Mouse (Mus musculus): ENCODE data around the gene Zkscan7.
A peak's percentile ranks its signal among the peaks of the same experiment; 100 is the strongest.
"Not testable (repeated sequence)": the region's sequence is repeated elsewhere in the genome, so short reads cannot be mapped to it uniquely, and the experiment has no call there.

The Zkscan7 gene

DNA sequence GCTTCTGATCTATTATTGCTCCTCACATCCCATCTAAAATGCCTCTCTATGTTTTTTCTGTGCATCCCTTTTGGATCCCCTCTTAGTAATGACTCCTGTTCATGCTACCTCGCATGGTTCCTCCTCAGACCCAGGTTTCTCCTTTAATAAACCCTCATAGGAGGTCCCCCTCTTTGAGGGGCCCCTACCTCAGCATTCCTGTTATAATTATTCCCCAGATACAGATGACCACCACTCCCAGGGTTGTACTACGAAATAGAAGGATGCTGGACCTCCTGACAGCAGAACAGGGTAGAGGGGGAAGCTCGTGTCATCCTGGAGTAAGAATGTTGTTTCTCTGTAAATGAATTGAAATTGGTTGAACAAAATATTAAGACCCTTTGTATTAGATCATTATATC, at the start of gene Zkscan7:
Zkscan7 (plus strand) TSS at position 301 of the 400 bp plus-strand sequence.
- no peak for DNase-seq (ENCODE audit: low spot score in 2 of 2)

DNA sequence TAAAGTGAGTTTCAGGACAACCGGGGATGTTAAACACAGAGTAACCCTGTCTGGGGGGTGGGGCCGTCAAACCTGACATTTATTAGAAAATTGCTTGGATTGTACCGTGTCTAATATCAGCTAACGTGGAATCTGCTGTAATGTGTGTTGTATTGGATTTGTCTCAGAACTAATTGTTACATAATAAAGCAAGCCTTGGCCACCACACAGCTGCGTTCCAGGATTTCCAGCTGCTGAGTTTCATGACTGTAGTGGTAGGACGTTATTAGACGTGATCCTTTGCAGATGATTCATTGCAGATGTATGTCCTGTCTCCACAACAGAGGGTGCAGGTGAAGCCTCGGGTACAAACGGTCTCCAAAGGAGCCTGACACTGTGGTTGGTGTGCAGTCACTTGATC, 49.4 kb upstream of the Zkscan7 start:
- no peak for DNase-seq (ENCODE audit: low spot score in 2 of 2)

DNA sequence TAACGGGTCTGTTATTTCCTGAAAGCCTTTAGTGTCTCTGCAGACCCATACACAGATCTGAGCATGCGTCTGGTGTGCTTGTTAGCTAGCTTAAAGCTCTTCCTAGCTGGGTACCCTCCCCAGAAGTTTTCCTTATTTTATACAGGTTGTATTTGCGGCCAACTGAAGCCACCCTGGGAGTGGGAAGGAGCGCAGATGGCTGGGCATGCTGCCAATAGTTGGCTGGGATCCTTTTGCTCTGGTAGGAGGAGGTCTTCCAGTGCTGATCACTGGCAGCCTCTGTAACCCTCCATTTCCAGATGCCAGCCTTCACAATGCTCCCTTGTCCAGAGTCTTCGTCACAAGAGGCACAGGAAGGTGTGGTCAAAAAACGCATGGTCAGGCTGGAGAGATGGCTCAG, 48.7 kb upstream of the Zkscan7 start:
- DNase-seq (ENCODE audit: low spot score in 2 of 2) = peak; percentile 20 to 67

DNA sequence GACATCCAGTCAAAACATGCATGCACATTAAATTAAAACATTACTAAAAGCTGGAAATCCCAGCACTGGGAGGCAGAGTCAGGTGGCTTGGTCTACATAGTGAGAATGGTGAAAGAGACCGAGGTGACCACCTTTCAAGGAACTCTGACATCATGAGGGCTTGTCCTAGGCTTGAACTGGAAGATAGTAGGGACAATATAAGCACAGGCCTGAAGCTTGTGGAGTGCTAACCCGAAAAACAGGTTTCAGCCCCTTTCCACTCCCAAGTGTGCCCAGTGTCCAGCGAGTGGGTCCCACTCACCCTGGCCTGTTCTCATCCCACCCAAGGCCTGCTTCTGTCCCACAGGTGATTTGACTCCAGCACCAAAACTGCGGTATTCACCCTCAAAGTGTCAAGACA, 48.3 kb upstream of the Zkscan7 start:
- DNase-seq (ENCODE audit: low spot score in 2 of 2) = no peak

DNA sequence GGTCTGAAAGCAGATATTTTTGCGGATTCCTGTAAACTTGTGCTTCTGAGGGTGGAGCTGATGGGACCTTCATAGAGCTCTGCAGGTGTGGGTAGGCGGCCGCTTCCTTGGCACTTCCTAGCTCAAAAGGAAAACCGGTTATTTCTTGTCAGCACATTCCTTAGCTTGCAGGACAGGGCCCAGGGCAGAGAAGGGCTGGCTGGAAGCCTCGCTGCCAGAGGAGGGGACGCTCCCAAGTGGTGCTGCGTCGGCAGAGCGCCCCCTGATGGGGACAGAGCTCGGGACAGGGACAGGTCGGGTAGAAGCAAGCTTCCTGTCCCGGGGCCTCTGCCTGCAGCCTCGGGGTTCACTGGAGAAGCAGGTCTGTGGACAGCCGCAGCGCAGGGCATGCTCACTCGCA, 47.8 kb upstream of the Zkscan7 start:
- DNase-seq (ENCODE audit: low spot score in 2 of 2) = peak in 1 of 2 experiments; percentile 8

DNA sequence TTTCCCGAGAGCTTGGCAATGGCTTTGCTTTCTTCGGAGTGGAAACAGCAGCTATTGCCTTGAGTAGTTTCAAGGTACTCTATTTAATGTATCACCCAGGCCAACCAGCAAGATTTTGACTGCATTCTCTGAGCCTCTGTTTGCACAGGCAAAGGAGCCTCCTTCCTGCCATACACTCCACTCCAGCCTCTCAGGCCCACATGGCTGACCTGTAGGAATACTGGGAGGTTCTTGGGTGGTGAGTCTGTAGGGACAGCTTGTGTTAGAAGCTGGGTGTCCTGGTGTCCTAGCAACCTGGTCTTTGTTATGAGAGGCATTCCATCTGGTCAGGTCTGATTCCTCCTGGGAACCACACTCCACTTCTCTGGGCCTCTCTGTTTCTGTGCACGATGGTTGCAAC, 41.7 kb upstream of the Zkscan7 start, which contains the start of gene Gm35549:
Gm35549 (minus strand) TSS at position 276 of the 400 bp plus-strand sequence.
- no peak for DNase-seq (ENCODE audit: low spot score in 2 of 2)

DNA sequence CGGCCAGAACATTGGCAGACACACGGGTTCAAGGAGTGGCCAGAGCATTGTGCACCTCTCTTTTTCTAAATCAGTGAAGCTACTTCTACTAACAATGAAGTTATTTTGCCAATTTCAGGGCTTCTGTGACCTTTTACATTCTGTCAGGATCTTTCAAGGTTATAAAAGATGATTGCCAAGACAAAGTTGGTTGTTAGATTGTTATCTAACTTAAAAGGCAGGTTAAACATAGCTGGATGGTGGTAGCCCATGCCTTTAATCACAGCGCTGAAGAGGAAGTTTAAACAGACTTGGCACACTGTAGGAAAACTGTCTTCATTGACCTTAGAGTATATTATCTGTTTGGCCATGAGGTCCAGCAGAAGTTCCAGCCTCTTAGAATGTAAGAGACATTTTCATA, 39.9 kb upstream of the Zkscan7 start:
- no peak for DNase-seq (ENCODE audit: low spot score in 2 of 2)

DNA sequence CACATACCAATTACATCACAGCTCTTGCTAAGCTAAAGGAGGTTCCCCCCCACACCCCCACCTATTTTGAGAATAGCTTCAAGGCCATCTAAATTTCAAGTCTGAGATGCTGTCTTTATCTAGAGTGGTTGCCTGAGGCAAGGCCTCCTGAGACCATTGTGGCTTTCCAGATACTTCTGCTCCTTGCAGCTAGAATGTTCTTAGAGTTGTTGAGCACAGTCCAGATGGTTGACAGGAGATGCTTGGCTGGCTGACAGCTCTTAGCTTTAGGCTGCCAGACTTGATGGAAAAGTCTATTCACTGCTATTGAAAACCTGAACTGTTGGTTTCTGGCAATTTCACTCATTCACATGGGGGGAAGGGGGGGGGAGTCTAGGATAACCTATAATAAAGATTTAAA, 39.3 kb upstream of the Zkscan7 start:
- peak; percentile 25 to 48 for DNase-seq (ENCODE audit: low spot score in 2 of 2)

DNA sequence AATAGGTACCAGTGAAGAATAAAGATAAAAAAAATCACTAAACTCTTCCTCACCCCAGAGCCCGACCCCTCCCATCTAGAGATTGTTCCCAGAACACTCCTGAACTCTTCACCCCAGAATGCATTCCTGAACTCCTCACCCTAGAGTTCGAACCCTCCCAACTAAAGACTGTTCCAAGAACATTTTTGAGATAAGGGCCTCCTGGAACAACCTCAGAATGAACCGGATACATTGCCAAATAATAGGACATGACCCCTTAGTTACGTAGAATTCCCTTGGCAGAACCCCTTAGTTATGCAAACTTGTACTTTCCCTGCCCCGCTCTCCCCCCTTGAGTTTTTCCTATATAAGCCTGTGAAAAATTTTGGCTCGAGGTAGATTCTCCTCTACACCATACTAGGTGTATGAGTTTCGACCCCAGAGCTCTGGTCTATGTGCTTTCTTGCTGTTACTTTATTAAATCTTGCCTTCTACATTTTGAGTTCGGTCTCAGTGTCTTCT, 37.6 kb upstream of the Zkscan7 start:
- DNase-seq (ENCODE audit: low spot score in 2 of 2) = not testable (repeated sequence)

DNA sequence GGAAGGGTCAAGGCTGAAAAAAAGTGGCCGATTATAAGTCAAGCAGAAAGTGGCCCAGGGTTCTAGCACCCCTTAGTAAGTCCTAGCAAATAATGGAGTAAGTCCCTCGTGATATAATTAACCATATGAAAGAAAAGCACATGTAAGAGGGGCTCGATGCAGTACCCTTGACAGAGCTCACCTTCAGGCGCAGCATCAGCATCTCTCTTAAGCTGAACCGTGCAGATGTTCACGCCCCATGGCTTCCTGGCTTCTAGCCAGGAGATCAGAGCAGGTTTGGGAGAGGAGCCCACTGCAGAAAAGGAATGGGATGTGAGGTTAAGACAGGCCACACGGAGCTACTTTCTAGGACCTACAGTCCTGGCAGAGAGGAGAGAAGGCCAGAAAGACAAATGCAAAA, 31.0 kb upstream of the Zkscan7 start:
- DNase-seq (ENCODE audit: low spot score in 2 of 2) = no peak

DNA sequence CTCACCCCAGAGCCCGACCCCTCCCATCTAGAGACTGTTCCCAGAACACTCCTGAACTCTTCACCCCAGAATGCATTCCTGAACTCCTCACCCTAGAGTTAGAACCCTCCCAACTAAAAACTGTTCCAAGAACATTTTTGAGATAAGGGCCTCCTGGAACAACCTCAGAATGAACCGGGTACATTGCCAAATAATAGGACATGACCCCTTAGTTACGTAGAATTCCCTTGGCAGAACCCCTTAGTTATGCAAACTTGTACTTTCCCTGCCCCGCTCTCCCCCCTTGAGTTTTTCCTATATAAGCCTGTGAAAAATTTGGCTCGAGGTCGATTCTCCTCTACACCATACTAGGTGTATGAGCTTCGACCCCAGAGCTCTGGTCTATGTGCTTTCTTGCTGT, 30.3 kb upstream of the Zkscan7 start:
- DNase-seq (ENCODE audit: low spot score in 2 of 2) = not testable (repeated sequence)

DNA sequence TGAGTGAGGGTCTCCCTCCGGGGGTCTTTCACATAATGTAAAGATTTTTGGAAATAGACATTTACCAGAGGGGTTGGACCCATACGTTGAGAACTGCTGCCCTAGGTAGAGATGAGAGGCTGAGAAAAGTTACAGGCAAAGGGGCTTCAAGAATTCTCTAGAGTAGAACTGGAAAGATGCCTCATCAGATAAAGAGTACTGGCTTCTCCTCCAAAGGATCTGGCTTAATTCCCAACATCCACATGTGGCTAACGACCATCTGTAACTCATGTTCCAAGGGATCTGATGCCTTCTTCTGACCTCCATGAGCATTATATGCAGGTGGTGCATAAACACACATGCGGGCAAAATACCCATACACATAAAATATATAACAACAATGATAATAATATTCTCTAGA, 29.9 kb upstream of the Zkscan7 start:
- DNase-seq (ENCODE audit: low spot score in 2 of 2) = no peak

DNA sequence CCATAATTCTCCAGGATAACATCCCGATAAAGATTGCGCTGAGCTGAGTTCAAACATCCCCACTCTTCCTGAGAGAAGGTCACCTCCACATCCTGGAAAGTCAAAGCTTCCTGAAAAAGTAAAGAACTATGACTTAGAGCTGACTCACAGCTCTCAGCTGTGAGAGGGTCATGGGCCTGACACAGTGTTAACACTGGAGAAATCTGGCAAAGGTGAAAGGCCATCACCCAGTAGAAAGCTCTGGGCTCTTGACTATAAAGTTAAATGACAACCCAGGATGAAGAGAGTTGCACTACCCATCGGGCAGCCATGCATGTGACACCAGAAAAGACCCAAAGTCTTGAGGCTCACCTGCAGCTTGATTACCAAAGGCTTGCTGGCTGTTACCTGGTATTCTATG, 28.8 kb upstream of the Zkscan7 start:
- no peak for DNase-seq (ENCODE audit: low spot score in 2 of 2)

DNA sequence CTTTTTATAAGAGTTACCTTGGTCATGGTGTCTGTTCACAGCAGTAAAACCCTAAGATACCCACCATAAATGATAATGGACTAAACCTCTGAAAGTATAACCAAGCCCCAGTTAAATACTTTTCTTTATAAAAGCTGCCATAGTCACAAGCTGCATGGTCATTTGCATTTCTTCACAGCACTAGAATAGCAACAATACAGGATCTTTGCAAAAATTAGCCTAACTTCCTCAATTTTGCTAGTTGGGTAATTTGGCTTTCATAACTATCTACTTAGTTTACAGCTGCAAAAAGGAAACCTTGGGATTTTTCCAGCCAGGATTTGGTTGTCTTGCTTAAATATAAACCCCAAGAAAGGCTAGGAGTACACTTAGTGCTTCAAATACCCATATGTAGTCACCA, 24.7 kb upstream of the Zkscan7 start:
- no peak for DNase-seq (ENCODE audit: low spot score in 2 of 2)

DNA sequence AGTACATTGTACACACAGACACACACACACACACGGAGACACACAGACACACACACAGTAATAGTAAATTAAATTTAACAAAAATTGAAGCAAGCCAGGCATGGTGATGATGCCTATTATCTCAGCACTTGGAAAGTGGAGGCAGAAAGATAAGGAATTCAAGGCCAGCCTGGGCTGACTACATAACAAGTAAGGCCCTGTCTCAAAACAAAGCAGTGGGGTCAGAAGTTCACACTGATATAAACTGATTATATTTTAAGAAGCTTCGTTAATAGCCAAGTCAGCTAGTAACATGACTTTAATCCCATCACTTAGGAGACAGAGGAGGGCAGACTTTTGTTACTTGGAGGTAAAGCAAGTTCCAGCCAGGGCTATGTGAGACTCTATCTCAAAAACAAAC, 21.8 kb upstream of the Zkscan7 start:
- no peak for DNase-seq (ENCODE audit: low spot score in 2 of 2)

DNA sequence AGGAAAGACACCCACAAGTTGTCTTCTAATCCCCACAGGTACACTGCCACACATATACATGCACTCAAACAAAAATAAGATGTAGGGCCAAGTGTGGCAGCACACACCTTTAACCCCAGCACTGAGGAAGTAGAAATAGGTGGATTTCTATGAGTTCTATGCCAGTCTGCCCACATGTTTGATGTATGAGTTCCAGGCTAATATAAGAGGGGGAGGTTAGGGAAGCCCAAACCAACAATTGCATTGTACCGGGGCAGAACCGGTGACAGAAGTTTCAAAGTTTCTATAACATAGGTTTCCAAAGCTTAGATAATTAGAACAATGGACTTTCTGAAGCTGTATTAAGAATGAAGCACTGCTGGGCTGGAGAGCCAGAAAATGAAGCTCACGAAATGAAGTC, 20.6 kb upstream of the Zkscan7 start:
- no peak for DNase-seq (ENCODE audit: low spot score in 2 of 2)

DNA sequence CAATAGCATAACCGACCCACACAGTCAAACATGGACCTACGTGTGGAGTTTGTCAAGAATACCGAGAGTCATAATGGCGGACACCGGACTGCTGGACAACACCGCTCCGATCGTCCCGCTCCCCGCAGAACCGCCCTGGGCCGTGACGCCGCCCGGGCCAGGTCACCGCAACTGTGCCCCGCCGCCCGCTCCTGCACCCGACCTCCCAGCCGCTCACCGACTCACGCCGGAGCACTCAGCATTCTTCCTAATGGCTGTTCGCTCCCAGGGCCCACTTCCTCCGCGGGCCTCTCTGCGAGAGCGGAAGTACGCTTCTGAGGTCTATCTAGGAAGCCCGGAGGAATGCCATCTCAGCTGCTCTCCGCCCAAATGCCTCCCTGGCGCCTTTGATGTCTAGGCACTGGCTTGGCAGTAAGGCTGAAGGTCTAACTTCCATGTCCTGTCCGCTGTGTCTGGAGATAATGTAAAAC, 19.8 kb upstream of the Zkscan7 start, which contains the start of gene Zfp445:
Zfp445 (minus strand) TSS at position 310 of the 470 bp plus-strand sequence.
- peak; percentile 39 to 82 for DNase-seq (ENCODE audit: low spot score in 2 of 2)

DNA sequence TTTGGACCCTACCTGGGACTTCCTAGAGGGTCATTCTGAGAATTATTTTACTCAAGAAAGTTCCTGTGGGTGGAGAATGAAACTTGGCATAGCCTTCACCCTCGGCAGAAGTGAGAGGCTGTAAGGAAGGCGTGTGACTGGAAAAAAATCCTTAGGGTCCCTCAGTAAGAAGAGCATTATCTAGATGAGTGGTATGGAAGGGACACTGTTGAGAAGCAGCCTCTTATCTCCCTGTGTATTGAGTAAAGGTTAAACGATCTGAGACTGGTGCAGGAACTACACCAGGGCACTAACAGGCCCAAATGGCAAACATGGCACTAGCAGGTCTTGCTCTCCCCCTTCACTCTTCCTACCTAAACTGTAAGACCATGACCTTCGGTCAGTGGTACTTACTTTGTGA, 19.3 kb upstream of the Zkscan7 start:
- DNase-seq (ENCODE audit: low spot score in 2 of 2) = no peak

DNA sequence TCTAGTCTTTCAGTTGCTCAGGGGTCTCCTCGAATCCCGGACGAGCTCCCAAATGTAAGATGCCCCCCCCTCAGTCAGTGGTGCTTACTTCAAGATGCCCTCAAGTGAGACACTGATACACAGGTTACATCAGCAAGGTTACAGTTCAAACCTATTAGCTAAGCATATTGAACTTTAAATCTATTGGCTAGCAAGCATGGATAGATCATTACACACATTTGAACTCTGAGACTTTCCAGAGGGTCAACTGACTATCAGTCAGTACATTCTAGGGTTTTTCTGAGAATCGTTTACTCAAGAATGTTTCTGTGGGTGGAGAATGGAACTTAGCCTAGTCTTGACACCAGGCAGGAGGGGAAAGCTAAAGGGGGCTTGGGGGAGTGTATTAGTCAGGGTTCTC, 12.9 kb upstream of the Zkscan7 start:
- no peak for DNase-seq (ENCODE audit: low spot score in 2 of 2)

DNA sequence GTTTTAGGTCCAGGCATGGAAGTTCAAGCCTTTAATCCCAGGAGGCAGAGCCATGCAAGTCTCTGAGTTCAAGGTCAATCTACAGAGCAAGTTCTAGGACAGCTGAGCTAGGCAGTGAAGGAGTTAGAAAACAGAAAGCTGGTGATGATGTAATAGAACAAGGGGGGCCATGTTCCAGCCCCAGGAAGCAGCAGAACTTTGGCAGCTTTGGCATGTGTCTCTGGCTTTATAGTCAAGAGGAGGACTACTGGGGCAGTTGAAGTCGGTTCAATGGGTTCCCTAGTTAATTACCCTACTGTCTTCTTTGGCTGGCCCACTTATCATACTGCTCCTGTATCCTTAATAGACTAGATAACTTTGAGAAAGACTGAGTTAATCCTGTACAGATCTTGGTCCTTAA, 10.8 kb upstream of the Zkscan7 start:
- DNase-seq (ENCODE audit: low spot score in 2 of 2) = no peak

DNA sequence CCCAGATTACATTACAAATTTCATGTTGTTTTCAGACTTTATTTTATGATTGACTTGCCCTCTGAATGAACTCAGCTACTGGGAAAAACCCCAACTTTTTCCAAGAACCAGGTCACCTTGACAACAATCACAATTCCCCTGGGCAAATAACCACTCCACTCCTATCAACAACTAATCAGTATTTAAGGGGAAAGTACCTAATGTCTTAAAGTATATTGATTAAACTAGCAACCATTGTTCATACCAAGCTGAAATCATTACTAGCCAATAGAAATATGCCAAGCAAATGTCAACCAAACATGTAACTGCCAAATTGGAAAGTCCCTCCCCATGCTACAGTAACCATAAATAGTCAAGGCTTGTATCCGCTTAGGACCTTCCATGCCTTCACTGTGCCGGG, 10.3 kb upstream of the Zkscan7 start:
- no peak for DNase-seq (ENCODE audit: low spot score in 2 of 2)

DNA sequence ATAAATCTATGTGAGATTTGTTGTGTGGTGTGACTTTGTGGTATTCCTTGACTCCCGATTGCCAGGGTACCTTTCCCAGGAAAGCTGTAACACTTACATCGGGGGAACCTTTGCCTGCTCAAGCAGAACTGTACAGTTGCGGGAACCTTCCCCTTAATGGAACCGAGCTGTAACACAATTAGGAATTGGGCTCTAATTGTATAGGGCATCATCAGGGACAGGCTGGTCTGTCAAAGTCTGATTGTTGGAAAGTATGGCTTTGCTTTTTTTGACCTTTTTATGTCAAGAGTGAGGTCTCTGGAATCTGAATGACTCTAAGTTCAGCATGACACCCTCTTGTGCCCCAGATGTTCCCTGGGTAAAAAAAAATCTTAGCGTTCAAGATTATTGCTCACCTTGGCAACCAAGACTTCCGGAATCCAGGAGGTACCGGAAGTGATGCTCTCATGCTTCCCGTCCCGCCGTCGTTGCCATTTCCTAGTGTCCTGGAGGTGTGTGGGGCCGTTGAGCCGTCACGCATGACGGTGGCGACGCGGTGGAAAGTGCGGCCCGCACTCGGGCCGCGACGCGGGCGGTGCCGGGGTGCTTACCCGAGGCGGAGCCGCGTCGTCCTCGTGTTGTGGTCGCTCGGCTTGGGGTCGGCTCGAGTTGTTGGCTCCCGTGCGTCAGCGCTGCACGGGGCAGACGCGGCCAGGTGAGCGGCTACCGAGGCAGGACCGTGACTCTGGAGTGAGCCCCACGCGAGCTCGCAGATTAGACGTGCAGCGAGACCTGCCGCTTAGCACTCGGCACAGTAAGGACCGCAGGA, 1.1 kb downstream of the Zkscan7 start:
- peak; percentile 47 to 64 for DNase-seq (ENCODE audit: low spot score in 2 of 2)

DNA sequence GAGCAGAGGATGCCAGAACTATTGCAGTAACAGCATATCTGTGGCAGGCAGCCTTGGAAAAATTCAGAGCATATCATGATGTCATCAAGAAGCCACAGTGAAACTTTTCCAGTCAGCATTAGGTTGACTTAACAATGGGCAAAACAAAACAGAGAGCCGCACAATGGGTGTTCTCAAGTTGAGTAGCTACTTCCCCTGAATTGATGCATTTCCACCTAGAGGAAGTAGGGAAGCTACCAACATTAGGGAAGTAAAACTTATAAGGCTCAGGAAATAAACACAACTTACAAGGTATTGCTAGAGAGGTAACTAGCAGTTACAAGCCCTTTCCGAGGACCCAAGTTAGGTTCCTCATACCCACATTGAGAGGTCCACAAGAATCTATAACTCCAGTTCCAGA, 15.6 kb downstream of the Zkscan7 start:
- DNase-seq (ENCODE audit: low spot score in 2 of 2) = no peak
